Mouse (Mus musculus) kidney, adult 2 months (tissue): Measurements from ENCODE around the gene Atp6v0e.

Experiments
- CTCF ChIP-seq: fragments of 200-500 bp; conservative IDR thresholded peaks from 2 replicates; pipeline ENCODE4 v1.5.1; 2011; ENCODE audit warnings: low read depth, mild to moderate bottlenecking, control low read depth, low read length, moderate library complexity, mixed read lengths; ENCODE audit not compliant: insufficient read depth, insufficient read length
- POLR2A ChIP-seq: fragments of 200-500 bp; IDR thresholded peaks from one replicate; pipeline ENCODE4 v1.6.1; 2011; ENCODE audit warnings: low read depth, low read length, control low read depth

DNA sequence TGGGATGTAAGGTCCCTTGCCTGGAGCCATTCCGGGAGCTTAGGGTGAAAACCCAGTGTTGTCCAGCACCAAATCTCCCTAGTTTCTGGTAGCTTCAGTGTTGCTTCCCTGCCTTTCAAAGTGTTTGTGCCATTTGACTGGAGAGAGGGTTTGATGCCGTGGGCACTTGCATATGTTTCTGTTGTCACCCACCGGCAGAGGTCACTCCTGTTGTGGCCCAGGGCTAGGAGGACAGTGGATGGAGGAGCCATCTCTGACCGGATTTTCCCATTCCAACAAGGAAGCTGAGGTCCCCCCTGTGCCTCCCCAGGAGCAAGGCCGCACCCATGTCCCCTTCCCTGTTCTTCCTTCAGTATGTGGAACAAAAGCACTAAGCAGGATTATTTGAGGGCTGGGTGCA lies 27.2 kb downstream of the Atp6v0e start:
- TF ChIP-seq POLR2A (no peak), CTCF (no peak)
